Comparison of ENCODE assay signal across 8 mouse cellular contexts in the genomic region with DNA sequence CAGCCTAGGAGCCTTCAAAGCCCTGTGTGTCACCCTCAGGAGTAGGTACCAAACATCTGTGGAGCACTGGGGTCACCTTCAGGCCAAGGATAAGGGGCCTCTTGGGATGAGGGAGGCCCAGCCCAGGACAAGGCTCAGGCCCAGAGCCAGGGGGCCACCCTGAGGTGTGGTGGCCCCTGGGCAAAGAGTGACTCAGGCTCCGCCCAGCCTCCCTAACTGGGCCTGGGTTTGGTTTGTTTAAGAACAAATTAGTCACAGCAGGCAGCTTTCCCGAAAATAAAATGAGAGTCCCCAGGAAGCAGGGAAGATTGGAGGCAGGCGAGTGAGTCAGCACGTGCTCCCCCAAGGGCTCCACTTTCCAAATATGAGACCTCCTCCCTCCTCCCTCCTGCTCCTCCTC. TPM values are rescaled to one million over a fixed set of nuclear protein-coding genes. Genes with fewer than 3 reads are reported as not detected.
DNase-seq lines count a peak whose midpoint lies in the region; ATAC-seq lines count a peak whose summit lies in the region.
"Had no signal": no experiment of that assay in that cellular context is flagged by ENCODE, and none has a peak within 500 bp of the region (broad histone marks: within the 10 kb centered on the region; RNA-seq: fewer than 3 reads in every experiment).

No protein-coding gene starts in this region.

- no peak overlapping the region for H3K4me3 ChIP-seq in hindbrain, embryonic 16.5 days (ENCODE audit: low read length)

- no peak overlapping the region for H3K27ac ChIP-seq in hindbrain, embryonic 16.5 days (ENCODE audit: low read depth, low read length)
- H3K27ac ChIP-seq: macrophage had no signal

- peaks cover 15% of the 10 kb centered on the region for H3K4me1 ChIP-seq in hindbrain, embryonic 16.5 days (ENCODE audit: control insufficient read depth, insufficient read depth, low read depth, low read length)

- ATAC-seq in hindbrain, embryonic 16.5 days = no peak

- no peaks in the 10 kb centered on the region for H3K36me3 ChIP-seq in hindbrain, embryonic 16.5 days (ENCODE audit: control insufficient read depth, insufficient read depth, low read length)

- H3K4me2 ChIP-seq in hindbrain, embryonic 16.5 days (ENCODE audit: low read length) = no peak overlapping the region

- DNase-seq in urinary bladder, postnatal 14 days (ENCODE audit: low spot score) = peak; percentile 80
- no peak for DNase-seq in urinary bladder, adult 2 months (ENCODE audit: low spot score)
- peak; percentile 74 for DNase-seq in gastrocnemius, postnatal 25 days
- peak; percentile 72 to 76 for DNase-seq in left cerebral cortex, postnatal 36 days (ENCODE audit: low spot score in 2 of 2)
- DNase-seq in embryo, embryonic 10.5 days (ENCODE audit: low spot score) = no peak
- DNase-seq in B cell, adult 2 months = no peak

- no peaks in the 10 kb centered on the region for H3K9me3 ChIP-seq in hindbrain, embryonic 16.5 days (ENCODE audit: control insufficient read depth, low read length)

- H3K9ac ChIP-seq in hindbrain, embryonic 16.5 days (ENCODE audit: low read depth, low read length) = no peak overlapping the region

- H3K27me3 ChIP-seq in hindbrain, embryonic 16.5 days (replicated peaks; ENCODE audit: control insufficient read depth, insufficient read depth, low read length) = peaks cover 2% of the 10 kb centered on the region; the same call in 1 of the 2 replicates

- 33% methylated on average over 4 of the region's 4 CpGs for WGBS in hindbrain, embryonic 16.5 days

- intact Hi-C loops in left cerebral cortex, postnatal 36 days (cut with DNase I) = loop anchor here (2.0 kb wide), 1 partner anchor 37 kb away; no protein-coding TSS in a partner anchor

RNA-seq across cellular contexts. Expression of a gene that starts 37.7 kb away (rescaled TPM):
- 7.8 and 9.8 TPM in 2 replicates for polyA plus RNA-seq in urinary bladder, adult 2 months (2012; rRNA removed)
- total RNA-seq in gastrocnemius, postnatal 25 days (2021) = 1 to 10 TPM; 4.4 to 6.1 TPM
- total RNA-seq in left cerebral cortex, postnatal 36 days (2021) = 1 to 10 TPM; 2.8 to 5.0 TPM
- polyA plus RNA-seq in hindbrain, embryonic 16.5 days (2015; fragmentation: Nextera tagmentation; extraction: Ambion mirVana) = 7.5 and 8.9 TPM in 2 replicates

RNA-seq across cellular contexts. Expression of a gene that starts 53.9 kb away (rescaled TPM):
- 24.6 and 31.2 TPM in 2 replicates for polyA plus RNA-seq in urinary bladder, adult 2 months (2012; rRNA removed)
- 10 to 100 TPM; 18.4 to 18.6 TPM for total RNA-seq in gastrocnemius, postnatal 25 days (2021)
- 10 to 100 TPM; 82.8 to 86.3 TPM for total RNA-seq in left cerebral cortex, postnatal 36 days (2021)
- polyA plus RNA-seq in hindbrain, embryonic 16.5 days (2015; fragmentation: Nextera tagmentation; extraction: Ambion mirVana) = 67.3 and 68.4 TPM in 2 replicates

RNA-seq across cellular contexts. Expression of a gene that starts 58.9 kb away (rescaled TPM):
- polyA plus RNA-seq in urinary bladder, adult 2 months (2012; rRNA removed) = 13.7 and 16.3 TPM in 2 replicates
- total RNA-seq in gastrocnemius, postnatal 25 days (2021) = 1 to 10 TPM; 4.7 to 6.1 TPM
- total RNA-seq in left cerebral cortex, postnatal 36 days (2021) = 1 to 10 TPM; 3.4 to 7.2 TPM
- 4.5 and 5.5 TPM in 2 replicates for polyA plus RNA-seq in hindbrain, embryonic 16.5 days (2015; fragmentation: Nextera tagmentation; extraction: Ambion mirVana)

Comparison
In these comparisons a context has a peak if more than half of its experiments do, and no peak if none do; other contexts are left out.
1. DNase-seq: peak in urinary bladder, postnatal 14 days (single experiment), gastrocnemius, postnatal 25 days (single experiment) and left cerebral cortex, postnatal 36 days (2 of 2); none in urinary bladder, adult 2 months (single experiment), embryo, embryonic 10.5 days (single experiment) and B cell, adult 2 months (0 of 2).
2. RNA of a gene that starts 53.9 kb away (total RNA-seq): 82.8 to 86.3 TPM in left cerebral cortex, postnatal 36 days; 18.4 to 18.6 TPM in gastrocnemius, postnatal 25 days; every median in the first group is over 4 times any median in the second.